8 mouse cellular contexts compared by ENCODE assay signal in genomic region chr4:97777706-97778176, GRCm38 (mm10). TPM values are rescaled to one million over a fixed set of nuclear protein-coding genes. Genes with fewer than 3 reads are reported as not detected.
DNase-seq lines count a peak whose midpoint lies in the region; ATAC-seq and TF ChIP-seq lines count a peak whose summit lies in the region.

E130114P18Rik (minus strand) TSS chr4:97778078.

- peak within 1 kb of the TSS; percentile 99 for H3K9ac ChIP-seq in embryonic facial prominence, embryonic 13.5 days
- H3K9ac ChIP-seq in liver, embryonic 13.5 days: peak within 1 kb of the TSS; percentile 73
- H3K9ac ChIP-seq in midbrain, postnatal 0 days (replicated peaks; ENCODE audit: low read length, poor library complexity, severe bottlenecking): peak within 1 kb of the TSS; percentile 75
- H3K9ac ChIP-seq in stomach, embryonic 15.5 days: peak within 1 kb of the TSS; percentile 97

- peaks cover 2% of the 10 kb centered on the region; the same call in 1 of the 2 replicates for H3K36me3 ChIP-seq in embryonic facial prominence, embryonic 13.5 days
- no peaks in the 10 kb centered on the region for H3K36me3 ChIP-seq in liver, embryonic 13.5 days
- H3K36me3 ChIP-seq in midbrain, postnatal 0 days (ENCODE audit: insufficient read depth, low read length): no peaks in the 10 kb centered on the region
- 0 out of 2 replicates have a peak, but pooled peaks cover under 1% of the 10 kb centered on the region for H3K36me3 ChIP-seq in stomach, embryonic 15.5 days

- H3K27me3 ChIP-seq in embryonic facial prominence, embryonic 13.5 days: no peaks in the 10 kb centered on the region
- peaks cover 74% of the 10 kb centered on the region for H3K27me3 ChIP-seq in liver, embryonic 13.5 days
- H3K27me3 ChIP-seq in midbrain, postnatal 0 days (ENCODE audit: insufficient read depth, low read length): peaks cover 25% of the 10 kb centered on the region
- H3K27me3 ChIP-seq in stomach, embryonic 15.5 days (replicated peaks): no peaks in the 10 kb centered on the region

- no peak for TF ChIP-seq CTCF in midbrain, postnatal 0 days (IDR thresholded peaks at IDR 0.05)

- H3K9me3 ChIP-seq in embryonic facial prominence, embryonic 13.5 days: no peaks in the 10 kb centered on the region
- H3K9me3 ChIP-seq in liver, embryonic 13.5 days (replicated peaks): no peaks in the 10 kb centered on the region
- no peaks in the 10 kb centered on the region for H3K9me3 ChIP-seq in midbrain, postnatal 0 days (ENCODE audit: low read length)
- H3K9me3 ChIP-seq in stomach, embryonic 15.5 days: no peaks in the 10 kb centered on the region

- H3K4me2 ChIP-seq in embryonic facial prominence, embryonic 13.5 days: peak within 1 kb of the TSS; percentile 79
- H3K4me2 ChIP-seq in liver, embryonic 13.5 days: peak within 1 kb of the TSS; percentile 71
- peak within 1 kb of the TSS; percentile 95 for H3K4me2 ChIP-seq in midbrain, postnatal 0 days (ENCODE audit: low read depth, low read length, poor library complexity, severe bottlenecking)
- peak within 1 kb of the TSS; percentile 63 for H3K4me2 ChIP-seq in stomach, embryonic 15.5 days

- H3K4me1 ChIP-seq in embryonic facial prominence, embryonic 13.5 days: peaks cover 26% of the 10 kb centered on the region
- H3K4me1 ChIP-seq in liver, embryonic 13.5 days (replicated peaks): peaks cover 21% of the 10 kb centered on the region
- 0 out of 2 replicates have a peak, but pooled peaks cover 2% of the 10 kb centered on the region for H3K4me1 ChIP-seq in midbrain, postnatal 0 days (ENCODE audit: insufficient read depth, low read length)
- H3K4me1 ChIP-seq in stomach, embryonic 15.5 days: peaks cover 10% of the 10 kb centered on the region; the same call in 1 of the 2 replicates

- under 1% methylated on average over 37 of the region's 37 CpGs for WGBS in embryonic facial prominence, embryonic 13.5 days
- WGBS in liver, embryonic 13.5 days (ENCODE audit: insufficient replicate concordance): under 1% methylated on average over 37 of the region's 37 CpGs
- WGBS in midbrain, postnatal 0 days: under 1% methylated on average over 36 of the region's 37 CpGs
- under 1% methylated on average over 37 of the region's 37 CpGs for WGBS in stomach, embryonic 15.5 days

- DNase-seq in urinary bladder, adult 2 months (ENCODE audit: low spot score): peak; percentile 54
- no peak for DNase-seq in urinary bladder, postnatal 10 days (ENCODE audit: low spot score)
- peak; percentile 60 for DNase-seq in heart, adult 8-10 months (ENCODE audit: low spot score)
- peak; percentile 78 for DNase-seq in kidney, adult 11 months
- DNase-seq in liver, embryonic 13.5 days: no peak
- peak; percentile 80 for DNase-seq in midbrain, postnatal 0 days (ENCODE audit: low spot score)

- peak within 1 kb of the TSS; percentile 82 for H3K4me3 ChIP-seq in embryonic facial prominence, embryonic 13.5 days
- H3K4me3 ChIP-seq in liver, embryonic 13.5 days (replicated peaks): peak within 1 kb of the TSS; percentile 68
- H3K4me3 ChIP-seq in midbrain, postnatal 0 days (ENCODE audit: low read depth, low read length): peak within 1 kb of the TSS; percentile 81
- peak within 1 kb of the TSS; percentile 86 for H3K4me3 ChIP-seq in stomach, embryonic 15.5 days (replicated peaks)

- peak within 1 kb of the TSS; percentile 96 for H3K27ac ChIP-seq in embryonic facial prominence, embryonic 13.5 days
- peak within 1 kb of the TSS; percentile 64 for H3K27ac ChIP-seq in liver, embryonic 13.5 days
- peak within 1 kb of the TSS; percentile 80 for H3K27ac ChIP-seq in midbrain, postnatal 0 days (ENCODE audit: low read depth, low read length)
- H3K27ac ChIP-seq in stomach, embryonic 15.5 days: peak within 1 kb of the TSS; percentile 96

- ATAC-seq in embryonic facial prominence, embryonic 13.5 days (ENCODE audit: insufficient number of reproducible peaks, insufficient read depth, low FRiP score, low TSS enrichment, low read depth): peak; percentile 65
- ATAC-seq in liver, embryonic 13.5 days (ENCODE audit: low read depth): peak; percentile 61
- ATAC-seq in midbrain, postnatal 0 days (ENCODE audit: low FRiP score): peak; percentile 65
- peak; percentile 71 for ATAC-seq in stomach, embryonic 15.5 days (ENCODE audit: insufficient read depth, low FRiP score, low read depth)

RNA-seq across cellular contexts. Expression of gene E130114P18Rik, which starts in this region (rescaled TPM):
- 0.22 and 0.72 TPM in 2 replicates for polyA plus RNA-seq in urinary bladder, adult 2 months (2012; rRNA removed)
- polyA plus RNA-seq in embryonic facial prominence, embryonic 13.5 days (2015; fragmentation: Nextera tagmentation; extraction: Ambion mirVana): 5.0 and 7.5 TPM in 2 replicates
- under 1 TPM in 2 of 4 experiments, not detected in 2; 0.23 to 0.41 TPM for total RNA-seq in heart, adult 8-10 months (2022)
- 0.09 TPM in 1 of 2 replicates, not detected in the other for polyA plus RNA-seq in liver, embryonic 13.5 days (2015; fragmentation: Nextera tagmentation; extraction: Ambion mirVana)
- total RNA-seq in midbrain, postnatal 0 days (2014; rRNA removed): 8.4 and 13.5 TPM in 2 replicates
- 13.7 and 16.2 TPM in 2 replicates for polyA plus RNA-seq in midbrain, postnatal 0 days (2015; fragmentation: Nextera tagmentation; extraction: Ambion mirVana)
- 2.9 and 3.7 TPM in 2 replicates for polyA plus RNA-seq in stomach, embryonic 15.5 days (2015; fragmentation: Nextera tagmentation; extraction: Ambion mirVana)

Comparison
In these comparisons a context has a peak if more than half of its experiments do, and no peak if none do; other contexts are left out.
1. Peak in DNase-seq in urinary bladder, adult 2 months; RNA of the gene not detected or under 1 TPM.
2. Peak in DNase-seq in heart, adult 8-10 months; RNA of the gene not detected or under 1 TPM.
3. Peak in ATAC-seq, H3K4me3 ChIP-seq, H3K27ac ChIP-seq, H3K9ac ChIP-seq and H3K4me2 ChIP-seq in liver, embryonic 13.5 days; RNA of the gene not detected or under 1 TPM.
4. DNase-seq: peak in kidney, adult 11 months (single experiment) and midbrain, postnatal 0 days (single experiment); none in urinary bladder, postnatal 10 days (single experiment) and liver, embryonic 13.5 days (single experiment).
5. Peak in every context shown above with its lines, with median percentiles within 50 percentile points of each other: ATAC-seq, H3K27ac ChIP-seq, H3K4me2 ChIP-seq, H3K4me3 ChIP-seq and H3K9ac ChIP-seq.